Mouse (Mus musculus): ENCODE measurements around the gene Zxdc.

GRCm38 (mm10) chr6:90452603-90453002 is 83.3 kb downstream of the Zxdc start:
- TF ChIP-seq CTCF (IDR thresholded peaks at IDR 0.05; ENCODE audit: low read depth, low read length) (no peak), POLR2A (IDR thresholded peaks at IDR 0.05; ENCODE audit: extremely low read depth, insufficient read depth, low read length) (no peak)

All from liver, adult 2 months (tissue).